Mouse (Mus musculus): ENCODE data around the gene Aph1b. TPM values are rescaled to one million over a fixed set of nuclear protein-coding genes. Genes with fewer than 3 reads are reported as not detected.
"Not testable (repeated sequence)": the region's sequence is repeated elsewhere in the genome, so short reads cannot be mapped to it uniquely, and the experiment has no call there.

The Aph1b gene
- polyA plus RNA-seq (2012; rRNA removed) = 3.4 and 4.6 TPM in 2 replicates

DNA sequence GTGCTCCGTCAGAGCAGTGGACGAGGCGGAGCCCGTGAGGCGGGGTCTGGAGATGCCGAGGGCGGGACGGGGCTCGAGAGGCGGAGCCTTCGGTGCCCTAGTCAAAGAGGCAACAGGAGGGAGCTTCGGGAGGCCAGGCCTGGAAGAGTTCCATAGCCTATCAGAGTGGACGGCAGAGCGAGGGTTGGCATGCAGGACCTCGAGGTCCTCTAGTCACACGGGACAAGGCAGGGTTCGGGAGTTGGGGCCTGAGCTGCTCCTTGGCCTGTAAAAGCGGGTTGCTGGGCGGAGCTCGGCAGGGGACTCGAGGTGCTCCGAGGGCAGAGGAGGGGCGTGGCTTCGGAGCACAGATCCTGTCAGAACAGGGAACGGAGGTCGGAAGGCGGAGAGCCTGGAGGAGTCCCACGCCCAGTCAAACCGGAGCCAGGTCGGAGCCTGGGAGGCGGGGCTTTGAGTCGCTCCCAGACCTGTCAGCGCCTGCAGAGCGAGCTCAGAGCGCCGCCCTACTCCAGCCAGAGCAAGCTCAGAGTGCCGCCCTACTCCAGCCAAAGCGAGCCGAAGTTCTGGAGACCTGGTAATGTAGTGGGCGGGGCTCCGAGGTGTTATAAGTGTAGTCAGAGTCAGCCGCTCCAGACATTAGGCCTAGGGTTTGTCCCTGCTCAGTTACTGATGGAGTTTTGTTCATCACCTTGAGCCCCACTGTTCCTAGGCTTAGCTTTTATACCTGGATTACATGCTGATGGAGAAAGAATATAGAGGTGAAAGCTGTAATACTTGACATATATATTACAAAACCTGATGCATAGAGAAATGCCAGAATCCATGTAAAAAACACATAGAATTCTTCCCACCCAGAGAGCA, at the start of gene Aph1b:
Aph1b (minus strand) TSS at position 27 of the 861 bp plus-strand sequence.
- peaks cover 3% of the 10 kb centered on the region; the same call in 1 of the 2 replicates for H3K4me1 ChIP-seq (ENCODE audit: control insufficient read depth, insufficient read depth, low read length)
- peak; percentile 96 for DNase-seq
- WGBS = 1% methylated on average over 42 of the region's 42 CpGs
- TF ChIP-seq POLR2A (IDR thresholded peaks at IDR 0.05; ENCODE audit: borderline replicate concordance, extremely low read depth, low read depth, low read length) (peak; percentile 62), CTCF (IDR thresholded peaks at IDR 0.05; ENCODE audit: insufficient read depth, low read length) (no peak)
- peak within 1 kb of the TSS; percentile 88 for H3K4me3 ChIP-seq (replicated peaks; ENCODE audit: extremely low read depth, low read depth, low read length)

DNA sequence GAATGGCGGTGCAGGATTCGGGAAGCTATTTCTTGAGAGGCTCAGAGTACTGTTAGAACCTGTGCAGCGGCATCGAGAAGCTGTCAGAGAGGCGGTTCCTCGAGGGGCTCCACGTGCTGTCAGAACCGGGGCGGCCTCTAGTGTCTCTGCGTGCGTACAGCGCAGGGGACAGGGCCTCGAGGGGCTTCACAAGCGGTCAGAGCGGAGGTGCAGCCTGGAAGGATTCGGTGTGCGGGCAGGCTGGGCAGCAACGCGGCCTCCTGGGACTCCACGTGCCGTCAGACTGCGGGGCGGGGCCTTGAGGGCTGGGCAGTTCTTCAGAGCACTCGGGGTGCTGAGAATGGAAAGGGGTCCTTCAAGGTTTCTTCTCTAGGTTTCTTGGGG, 39.8 kb upstream of the Aph1b start:
- TF ChIP-seq POLR2A (IDR thresholded peaks at IDR 0.05; ENCODE audit: borderline replicate concordance, extremely low read depth, low read depth, low read length) = no peak
- TF ChIP-seq CTCF (IDR thresholded peaks at IDR 0.05; ENCODE audit: insufficient read depth, low read length) = no peak
- Histone ChIP-seq H3K4me1 (ENCODE audit: control insufficient read depth, insufficient read depth, low read length) (no peaks in the 10 kb centered on the region), H3K4me3 (replicated peaks; ENCODE audit: extremely low read depth, low read depth, low read length) (peak overlapping the region; percentile 68)
- DNase-seq = no peak
- 1% methylated on average over 24 of the region's 24 CpGs for WGBS

DNA sequence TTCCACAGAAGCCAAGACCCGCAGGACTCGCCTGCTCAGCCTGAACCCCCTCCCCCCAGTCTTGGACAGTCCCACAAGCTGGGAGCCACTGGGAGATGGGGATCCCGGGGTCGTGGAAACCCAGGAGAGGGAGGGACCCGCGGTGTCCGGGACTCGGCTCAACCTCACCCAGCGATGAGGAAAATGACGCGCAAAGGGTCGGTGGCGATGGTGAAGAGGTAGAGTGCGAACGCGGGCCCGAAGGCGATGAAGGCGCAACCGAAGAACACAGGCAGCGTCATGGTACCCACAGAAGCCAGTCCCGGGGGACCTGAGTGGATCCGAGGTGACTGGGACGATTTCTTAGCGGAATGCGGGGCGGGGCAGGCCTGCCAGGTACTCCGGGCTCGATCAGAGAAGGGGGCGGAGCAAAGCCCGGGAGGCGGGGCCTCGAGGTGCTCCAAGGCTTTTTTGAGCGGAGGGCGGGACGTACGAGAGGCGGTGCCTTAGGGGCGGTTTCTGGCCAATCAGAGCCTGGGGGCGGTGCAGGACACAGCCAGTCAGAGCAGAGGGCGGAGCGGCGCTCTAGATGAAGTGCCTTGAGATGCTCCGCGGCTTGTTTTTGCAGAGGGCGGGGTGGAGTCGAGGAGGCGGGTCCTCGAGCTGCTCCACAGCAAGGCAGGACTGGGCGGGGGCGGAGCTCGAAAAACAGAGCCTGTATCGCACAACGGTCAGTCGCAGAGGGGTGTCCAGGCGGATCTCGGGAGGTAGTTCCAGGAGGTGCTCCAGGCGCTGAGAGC, 39.2 kb upstream of the Aph1b start, which contains the start of gene Aph1c:
Aph1c (minus strand) TSS at position 409 of the 779 bp plus-strand sequence.
- TF ChIP-seq POLR2A (IDR thresholded peaks at IDR 0.05; ENCODE audit: borderline replicate concordance, extremely low read depth, low read depth, low read length) (peak; percentile 70; the same call in 1 of the 2 replicates), CTCF (IDR thresholded peaks at IDR 0.05; ENCODE audit: insufficient read depth, low read length) (0 out of 2 replicates have a peak, but pooled peaks have one; percentile 4)
- peak; percentile 99 for DNase-seq
- under 1% methylated on average over 58 of the region's 58 CpGs for WGBS
- Histone ChIP-seq H3K4me1 (ENCODE audit: control insufficient read depth, insufficient read depth, low read length) (no peaks in the 10 kb centered on the region), H3K4me3 (replicated peaks; ENCODE audit: extremely low read depth, low read depth, low read length) (peak within 1 kb of the TSS; percentile 70)

DNA sequence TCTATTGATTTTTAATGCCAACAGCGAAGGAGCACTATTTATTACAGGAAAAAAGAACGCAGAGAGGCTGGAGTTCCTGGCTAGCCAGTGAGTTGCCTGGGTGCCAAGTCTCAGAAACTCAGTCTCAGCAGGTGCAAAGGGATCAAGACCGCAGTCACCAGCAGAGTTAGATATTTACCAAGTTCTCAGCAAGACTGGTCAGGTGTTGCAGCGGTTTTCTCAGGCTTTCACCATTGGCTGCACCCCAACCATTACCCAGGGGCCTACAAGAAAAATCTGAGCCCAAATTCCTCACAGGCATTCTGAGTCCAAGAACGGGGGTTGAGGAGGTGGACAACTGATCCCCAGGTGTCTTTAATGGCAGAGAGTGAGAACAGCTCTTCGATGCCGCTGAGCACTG, 38.6 kb upstream of the Aph1b start:
- H3K4me3 ChIP-seq (replicated peaks; ENCODE audit: extremely low read depth, low read depth, low read length) = peak overlapping the region; percentile 70
- TF ChIP-seq CTCF (IDR thresholded peaks at IDR 0.05; ENCODE audit: insufficient read depth, low read length) (no peak), POLR2A (IDR thresholded peaks at IDR 0.05; ENCODE audit: borderline replicate concordance, extremely low read depth, low read depth, low read length) (no peak)
- WGBS = 35% methylated on average over 7 of the region's 7 CpGs
- DNase-seq = no peak
- H3K4me1 ChIP-seq (ENCODE audit: control insufficient read depth, insufficient read depth, low read length) = no peaks in the 10 kb centered on the region

DNA sequence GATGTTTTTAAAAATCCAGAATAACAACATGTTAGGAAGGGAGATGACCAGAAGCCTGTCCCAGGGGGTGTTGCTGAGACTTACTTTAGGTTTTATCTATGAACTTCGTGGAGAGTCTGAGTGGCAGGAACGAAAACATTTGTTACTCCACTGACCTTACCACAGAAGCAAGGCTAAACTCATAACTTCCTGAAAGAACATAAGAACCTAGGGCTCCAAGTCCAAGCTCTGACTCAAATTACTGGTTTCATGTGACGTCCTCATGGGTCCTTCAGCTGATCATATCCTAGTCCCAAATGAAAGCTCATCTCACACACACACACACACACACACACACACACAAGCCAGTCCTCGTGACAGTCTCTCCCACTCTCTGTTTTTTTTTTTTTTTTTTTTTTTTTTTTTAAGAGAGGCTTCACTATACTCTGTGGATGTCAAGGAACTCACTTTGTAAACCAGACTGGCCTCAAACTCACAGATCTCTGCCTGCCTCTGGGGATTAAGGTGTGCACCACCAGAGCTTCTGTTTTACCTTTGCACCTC, 37.1 kb upstream of the Aph1b start:
- TF ChIP-seq POLR2A (IDR thresholded peaks at IDR 0.05; ENCODE audit: borderline replicate concordance, extremely low read depth, low read depth, low read length) = no peak
- no peak for TF ChIP-seq CTCF (IDR thresholded peaks at IDR 0.05; ENCODE audit: insufficient read depth, low read length)
- WGBS = 49% methylated on average over 4 of the region's 4 CpGs
- Histone ChIP-seq H3K4me1 (ENCODE audit: control insufficient read depth, insufficient read depth, low read length) (no peaks in the 10 kb centered on the region), H3K4me3 (replicated peaks; ENCODE audit: extremely low read depth, low read depth, low read length) (no peak overlapping the region)
- no peak for DNase-seq

DNA sequence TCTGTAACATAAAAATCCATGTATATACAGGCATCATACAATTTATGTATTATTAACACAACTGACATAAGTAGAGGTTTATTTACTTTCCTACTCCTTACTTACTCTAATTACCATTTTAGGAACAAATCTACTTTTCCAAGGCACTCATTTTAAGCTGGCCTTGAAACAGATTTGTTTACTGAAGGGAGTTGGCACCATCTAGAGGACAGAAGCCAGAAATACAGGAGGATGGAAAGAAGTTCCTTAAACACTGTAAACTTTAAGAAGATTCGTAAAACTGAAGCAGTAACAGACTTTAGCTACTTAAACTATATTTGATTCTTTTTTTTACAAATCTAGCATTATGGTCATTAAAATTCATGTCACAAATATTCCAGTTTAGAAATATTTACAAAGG, 30.7 kb upstream of the Aph1b start:
- H3K4me3 ChIP-seq (replicated peaks; ENCODE audit: extremely low read depth, low read depth, low read length) = no peak overlapping the region
- H3K4me1 ChIP-seq (ENCODE audit: control insufficient read depth, insufficient read depth, low read length) = no peaks in the 10 kb centered on the region
- 18% methylated on average over 1 of the region's 1 CpGs for WGBS
- TF ChIP-seq POLR2A (IDR thresholded peaks at IDR 0.05; ENCODE audit: borderline replicate concordance, extremely low read depth, low read depth, low read length) = no peak
- TF ChIP-seq CTCF (IDR thresholded peaks at IDR 0.05; ENCODE audit: insufficient read depth, low read length) = peak; percentile 21; the same call in 1 of the 2 replicates
- no peak for DNase-seq

DNA sequence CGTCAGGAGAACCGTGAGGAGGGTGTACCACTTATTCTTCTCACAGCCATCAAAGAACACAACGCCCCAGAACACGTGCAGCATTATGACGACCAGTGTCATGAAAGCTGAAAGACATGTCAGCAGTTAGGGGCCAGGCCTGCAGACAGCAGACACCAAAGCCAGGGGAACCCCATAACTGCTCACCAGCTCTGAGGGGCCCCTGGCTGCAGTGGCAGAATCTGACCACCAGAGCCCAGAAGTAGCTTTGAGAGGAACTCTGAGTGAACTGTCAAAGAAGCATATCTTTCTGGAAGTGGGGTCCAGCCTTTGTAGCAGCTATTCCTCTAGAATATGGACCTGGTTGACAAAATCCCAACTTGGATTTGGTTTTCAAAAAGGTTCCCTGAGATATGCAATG, 27.0 kb upstream of the Aph1b start:
- DNase-seq; H3K4me3 ChIP-seq (replicated peaks; ENCODE audit: extremely low read depth, low read depth, low read length); H3K4me1 ChIP-seq (ENCODE audit: control insufficient read depth, insufficient read depth, low read length): not testable (repeated sequence)
- WGBS = 78% methylated on average over 1 of the region's 5 CpGs

DNA sequence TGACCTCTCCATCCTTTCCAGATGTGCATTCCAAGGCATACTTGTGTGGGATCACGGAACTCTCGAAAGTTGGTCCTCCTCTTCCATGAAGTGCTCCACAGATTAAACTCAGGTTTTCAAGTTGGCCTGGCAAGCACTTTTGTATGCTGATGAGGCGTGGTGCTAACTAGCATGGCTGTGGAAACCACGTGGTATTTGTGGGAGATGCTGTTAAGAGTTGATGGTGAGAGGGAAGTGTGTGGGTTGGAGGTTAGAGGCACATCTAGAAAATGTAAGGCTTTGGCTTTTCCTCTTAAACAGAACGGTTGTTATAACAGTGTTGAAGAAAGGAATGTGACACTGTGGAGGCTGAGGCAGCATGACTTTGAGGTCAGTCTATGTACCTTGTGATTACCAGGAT, 25.7 kb upstream of the Aph1b start:
- DNase-seq = no peak
- H3K4me3 ChIP-seq (replicated peaks; ENCODE audit: extremely low read depth, low read depth, low read length) = no peak overlapping the region
- H3K4me1 ChIP-seq (ENCODE audit: control insufficient read depth, insufficient read depth, low read length) = no peaks in the 10 kb centered on the region
- 57% methylated on average over 5 of the region's 5 CpGs for WGBS
- TF ChIP-seq CTCF (IDR thresholded peaks at IDR 0.05; ENCODE audit: insufficient read depth, low read length) (no peak), POLR2A (IDR thresholded peaks at IDR 0.05; ENCODE audit: borderline replicate concordance, extremely low read depth, low read depth, low read length) (no peak)

DNA sequence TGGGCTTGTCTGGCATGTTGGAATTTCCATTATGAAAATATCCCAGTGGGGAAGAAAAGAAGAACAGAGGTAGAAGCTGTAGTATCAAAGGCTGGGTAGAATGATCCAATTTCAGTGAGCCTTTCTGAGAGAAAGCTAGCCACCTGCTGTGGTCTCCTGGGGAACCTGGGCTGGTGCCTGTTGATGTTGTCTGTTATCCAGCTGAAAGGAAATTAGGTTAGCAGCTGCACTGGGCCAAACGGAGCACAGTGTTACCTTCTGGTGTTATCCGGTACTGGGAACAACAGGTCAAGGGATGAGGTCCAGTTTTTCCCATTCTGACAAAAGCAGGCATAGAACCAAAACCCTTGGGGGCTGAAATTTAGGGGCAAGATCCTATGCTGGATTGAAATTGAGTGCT, 18.1 kb upstream of the Aph1b start:
- Histone ChIP-seq H3K4me1 (ENCODE audit: control insufficient read depth, insufficient read depth, low read length) (no peaks in the 10 kb centered on the region), H3K4me3 (replicated peaks; ENCODE audit: extremely low read depth, low read depth, low read length) (no peak overlapping the region)
- 60% methylated on average over 2 of the region's 2 CpGs for WGBS
- TF ChIP-seq POLR2A (IDR thresholded peaks at IDR 0.05; ENCODE audit: borderline replicate concordance, extremely low read depth, low read depth, low read length) = no peak
- TF ChIP-seq CTCF (IDR thresholded peaks at IDR 0.05; ENCODE audit: insufficient read depth, low read length) = no peak
- DNase-seq = no peak

DNA sequence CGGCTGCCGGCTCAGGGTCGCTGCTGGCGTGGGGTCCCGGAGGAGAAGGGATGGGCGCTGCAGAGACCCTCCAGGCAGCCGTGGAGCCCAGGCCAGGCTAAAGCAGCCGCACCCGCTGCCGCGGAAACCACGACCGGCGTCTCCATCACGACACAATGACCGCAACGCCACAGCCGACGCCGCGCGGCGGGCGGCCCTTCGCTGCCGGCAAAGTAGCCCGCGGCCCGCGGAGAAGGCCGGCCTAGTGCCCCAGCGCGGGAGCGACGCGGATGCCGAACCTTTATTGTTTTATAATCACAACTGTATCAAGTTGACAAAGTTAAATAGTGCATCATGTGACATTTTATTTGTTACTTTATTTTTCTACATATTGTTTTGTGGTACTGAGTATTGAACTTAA, 10.7 kb upstream of the Aph1b start:
- H3K4me1 ChIP-seq (ENCODE audit: control insufficient read depth, insufficient read depth, low read length); H3K4me3 ChIP-seq (replicated peaks; ENCODE audit: extremely low read depth, low read depth, low read length); DNase-seq: not testable (repeated sequence)
- 19% methylated on average over 32 of the region's 37 CpGs for WGBS

Measured in lung, adult 2 months (tissue).